ENCODE assay signal across 26 mouse cellular contexts in genomic region chr1:151215985-151216384, GRCm38 (mm10). TPM values are rescaled to one million over a fixed set of nuclear protein-coding genes. Genes with fewer than 3 reads are reported as not detected.
DNase-seq lines count a peak whose midpoint lies in the region; ATAC-seq and TF ChIP-seq lines count a peak whose summit lies in the region.
"Had no signal": no experiment of that assay in that cellular context is flagged by ENCODE, and none has a peak within 500 bp of the region (broad histone marks: within the 10 kb centered on the region; RNA-seq: fewer than 3 reads in every experiment).

No protein-coding gene starts in this region.

- 85% methylated on average over 1 of the region's 1 CpGs for WGBS in heart, embryonic 11.5 days (ENCODE audit: insufficient replicate concordance)
- 23% methylated on average over 1 of the region's 1 CpGs for WGBS in liver, adult 2 months
- 58% methylated on average over 1 of the region's 1 CpGs for WGBS in liver, embryonic 11.5 days
- 34% methylated on average over 1 of the region's 1 CpGs for WGBS in liver, postnatal 0 days (ENCODE audit: insufficient replicate concordance)

- TF ChIP-seq EP300 in liver, postnatal 0 days (IDR thresholded peaks at IDR 0.05; ENCODE audit: low read depth): no peak

- H3K4me3 ChIP-seq in heart, embryonic 11.5 days (ENCODE audit: low read depth, low read length): no peak overlapping the region
- H3K4me3 ChIP-seq in liver, adult 2 months (ENCODE audit: insufficient read depth, low read depth, low read length): no peak overlapping the region
- no peak overlapping the region for H3K4me3 ChIP-seq in liver, embryonic 11.5 days (ENCODE audit: low read depth, low read length)
- H3K4me3 ChIP-seq in liver, postnatal 0 days (ENCODE audit: low read depth, low read length): no peak overlapping the region
- H3K4me3 ChIP-seq: embryonic facial prominence, embryonic 13.5 days; gastrocnemius, adult 2 months; heart, embryonic 13.5 days; hindbrain, embryonic 13.5 days; limb, embryonic 10.5 days; megakaryocyte, embryonic 14.5 days; neural tube, embryonic 15.5 days had no signal

- no peak for TF ChIP-seq CTCF in liver, adult 2 months (IDR thresholded peaks at IDR 0.05; ENCODE audit: low read depth, low read length)
- TF ChIP-seq CTCF in liver, postnatal 0 days (IDR thresholded peaks at IDR 0.05; ENCODE audit: low read depth): no peak

- peak; percentile 58 for DNase-seq in heart, adult 11 months
- peak; percentile 46 for DNase-seq in liver, adult 2 months (ENCODE audit: extremely low read depth, low read depth, low spot score)
- no peak for DNase-seq in liver, embryonic 11.5 days (ENCODE audit: low spot score)
- DNase-seq in liver, postnatal 0 days: no peak
- no peak for DNase-seq in layer of hippocampus, postnatal 14 days (ENCODE audit: low spot score in 2 of 2)
- no peak for DNase-seq in thymus, postnatal 4 days
- DNase-seq: adrenal gland, postnatal 25 days; cerebellum, adult 11 months; cerebellum, postnatal 14 days; gastrocnemius, adult 2 months; lung, adult 18-20 months; midbrain, embryonic 14.5 days; thymus, postnatal 14 days had no signal

- no peaks in the 10 kb centered on the region for H3K27me3 ChIP-seq in heart, embryonic 11.5 days (ENCODE audit: control insufficient read depth, insufficient read depth, low read length)
- H3K27me3 ChIP-seq in liver, adult 2 months (ENCODE audit: control insufficient read depth, insufficient read depth, low read length): no peaks in the 10 kb centered on the region
- no peaks in the 10 kb centered on the region for H3K27me3 ChIP-seq in liver, embryonic 11.5 days (replicated peaks; ENCODE audit: control insufficient read depth, insufficient read depth, low read length)
- no peaks in the 10 kb centered on the region for H3K27me3 ChIP-seq in liver, postnatal 0 days (ENCODE audit: insufficient read depth, low read length)
- H3K27me3 ChIP-seq: embryonic facial prominence, embryonic 13.5 days; heart, embryonic 13.5 days; hindbrain, embryonic 13.5 days; neural tube, embryonic 15.5 days had no signal

- no peaks in the 10 kb centered on the region for H3K4me1 ChIP-seq in heart, embryonic 11.5 days (ENCODE audit: control insufficient read depth, insufficient read depth, low read length)
- peaks cover 10% of the 10 kb centered on the region; the same call in 1 of the 2 replicates for H3K4me1 ChIP-seq in liver, adult 2 months (ENCODE audit: control insufficient read depth, insufficient read depth, low read length)
- peaks cover 7% of the 10 kb centered on the region; the same call in 1 of the 2 replicates for H3K4me1 ChIP-seq in liver, embryonic 11.5 days (replicated peaks; ENCODE audit: control insufficient read depth, insufficient read depth, low read length)
- H3K4me1 ChIP-seq in liver, postnatal 0 days (ENCODE audit: insufficient read depth): peaks cover 16% of the 10 kb centered on the region
- H3K4me1 ChIP-seq: hindbrain, embryonic 13.5 days had no signal

- no peak for TF ChIP-seq POLR2A in liver, adult 2 months (IDR thresholded peaks at IDR 0.05; ENCODE audit: extremely low read depth, insufficient read depth, low read length)

- no peak overlapping the region for H3K9ac ChIP-seq in heart, embryonic 11.5 days (ENCODE audit: low read depth, low read length)
- H3K9ac ChIP-seq in liver, adult 2 months (ENCODE audit: low read depth, low read length): no peak overlapping the region
- H3K9ac ChIP-seq in liver, embryonic 11.5 days (ENCODE audit: low read depth, low read length): no peak overlapping the region
- no peak overlapping the region for H3K9ac ChIP-seq in liver, postnatal 0 days (replicated peaks)
- H3K9ac ChIP-seq: embryonic facial prominence, embryonic 13.5 days; heart, embryonic 13.5 days; hindbrain, embryonic 13.5 days; neural tube, embryonic 15.5 days had no signal

- H3K27ac ChIP-seq in heart, embryonic 11.5 days (ENCODE audit: low read depth, low read length): no peak overlapping the region
- H3K27ac ChIP-seq in liver, adult 2 months (replicated peaks; ENCODE audit: insufficient read depth, low read depth, low read length): peak overlapping the region; percentile 32; the same call in 1 of the 2 replicates
- no peak overlapping the region for H3K27ac ChIP-seq in liver, embryonic 11.5 days (ENCODE audit: low read depth, low read length)
- H3K27ac ChIP-seq in liver, postnatal 0 days (ENCODE audit: low read depth): peak overlapping the region; percentile 58; the same call in 1 of the 2 replicates
- H3K27ac ChIP-seq: embryonic facial prominence, embryonic 13.5 days; gastrocnemius, adult 2 months; heart, embryonic 13.5 days; hindbrain, embryonic 13.5 days; limb, embryonic 10.5 days; neural tube, embryonic 15.5 days had no signal

- no peaks in the 10 kb centered on the region for H3K36me3 ChIP-seq in heart, embryonic 11.5 days (ENCODE audit: control insufficient read depth, insufficient read depth, low read length)
- no peaks in the 10 kb centered on the region for H3K36me3 ChIP-seq in liver, adult 2 months (ENCODE audit: control insufficient read depth, insufficient read depth, low read length)
- no peaks in the 10 kb centered on the region for H3K36me3 ChIP-seq in liver, embryonic 11.5 days (ENCODE audit: control insufficient read depth, insufficient read depth, low read length)
- H3K36me3 ChIP-seq in liver, postnatal 0 days (replicated peaks; ENCODE audit: insufficient read depth, low read length): no peaks in the 10 kb centered on the region
- H3K36me3 ChIP-seq: embryonic facial prominence, embryonic 13.5 days; heart, embryonic 13.5 days; hindbrain, embryonic 13.5 days; limb, embryonic 10.5 days; neural tube, embryonic 15.5 days had no signal

- no peaks in the 10 kb centered on the region for H3K79me2 ChIP-seq in liver, adult 2 months (ENCODE audit: control insufficient read depth, insufficient read depth, low read length)

- ATAC-seq in heart, embryonic 11.5 days (replicated peaks; ENCODE audit: insufficient number of reproducible peaks, low FRiP score, low TSS enrichment): no peak
- ATAC-seq in liver, embryonic 11.5 days (replicated peaks; ENCODE audit: low FRiP score): no peak; the same call in 1 of the 2 replicates
- peak; percentile 12; the same call in 1 of the 2 replicates for ATAC-seq in liver, postnatal 0 days
- no peak for ATAC-seq in erythroid progenitor cell, adult 5-6 weeks (replicated peaks; ENCODE audit: low FRiP score, poor library complexity, severe bottlenecking)

- H3K9me3 ChIP-seq in heart, embryonic 11.5 days (replicated peaks; ENCODE audit: control insufficient read depth, low read length): no peaks in the 10 kb centered on the region
- no peaks in the 10 kb centered on the region for H3K9me3 ChIP-seq in liver, embryonic 11.5 days (ENCODE audit: control insufficient read depth, low read length)
- no peaks in the 10 kb centered on the region for H3K9me3 ChIP-seq in liver, postnatal 0 days (ENCODE audit: low read length)
- H3K9me3 ChIP-seq: embryonic facial prominence, embryonic 13.5 days; heart, embryonic 13.5 days; hindbrain, embryonic 13.5 days; limb, embryonic 10.5 days; megakaryocyte, embryonic 14.5 days; neural tube, embryonic 15.5 days had no signal

- H3K4me2 ChIP-seq in heart, embryonic 11.5 days: no peak overlapping the region
- H3K4me2 ChIP-seq in liver, embryonic 11.5 days: no peak overlapping the region
- no peak overlapping the region for H3K4me2 ChIP-seq in liver, postnatal 0 days (ENCODE audit: low read depth, low read length)
- H3K4me2 ChIP-seq: embryonic facial prominence, embryonic 13.5 days; heart, embryonic 13.5 days; hindbrain, embryonic 13.5 days; neural tube, embryonic 15.5 days had no signal

RNA-seq across cellular contexts. Expression of gene Gm47996, which starts 6.1 kb away (rescaled TPM):
- polyA plus RNA-seq in heart, embryonic 11.5 days (2014; fragmentation: Nextera tagmentation; extraction: Ambion mirVana): 0.70 TPM in 1 of 2 replicates, not detected in the other
- total RNA-seq in liver, adult 2 months (2014; rRNA removed): not detected in 2 replicates
- polyA plus RNA-seq in liver, adult 2 months (2012; rRNA removed): not detected in 2 replicates
- polyA plus RNA-seq in liver, embryonic 11.5 days (2014; fragmentation: Nextera tagmentation; extraction: Ambion mirVana): 0.26 and 0.27 TPM in 2 replicates
- polyA plus RNA-seq in liver, postnatal 0 days (2015; fragmentation: Nextera tagmentation; extraction: Ambion mirVana): 0.12 and 0.20 TPM in 2 replicates
- total RNA-seq in layer of hippocampus, postnatal 14 days (2021): not detected
- not detected in 2 replicates for total RNA-seq in erythroid progenitor cell, adult 5-6 weeks (2015; ENCODE audit: low replicate concordance)
- total RNA-seq in erythroid progenitor cell, adult 5-6 weeks (2017; ENCODE audit: low replicate concordance): not detected in 2 replicates
- total RNA-seq: adrenal gland, postnatal 25 days; granulocyte monocyte progenitor cell, adult 5-6 weeks; heart, postnatal 25 days; left cerebral cortex, adult 8-10 months; MEL had no signal
- polyA plus RNA-seq: heart, embryonic 13.5 days; hindbrain, embryonic 13.5 days; midbrain, embryonic 14.5 days; neural tube, embryonic 15.5 days had no signal

RNA-seq across cellular contexts. Expression of gene 3110040M04Rik, which starts 12.1 kb away (rescaled TPM):
- 0.68 and 1.1 TPM in 2 replicates for polyA plus RNA-seq in heart, embryonic 11.5 days (2014; fragmentation: Nextera tagmentation; extraction: Ambion mirVana)
- total RNA-seq in liver, adult 2 months (2014; rRNA removed): not detected in 2 replicates
- not detected in 2 replicates for polyA plus RNA-seq in liver, adult 2 months (2012; rRNA removed)
- polyA plus RNA-seq in liver, embryonic 11.5 days (2014; fragmentation: Nextera tagmentation; extraction: Ambion mirVana): 1.0 and 1.2 TPM in 2 replicates
- 0.28 TPM in 1 of 2 replicates, not detected in the other for polyA plus RNA-seq in liver, postnatal 0 days (2015; fragmentation: Nextera tagmentation; extraction: Ambion mirVana)
- not detected for total RNA-seq in layer of hippocampus, postnatal 14 days (2021)
- not detected in 2 replicates for total RNA-seq in erythroid progenitor cell, adult 5-6 weeks (2015; ENCODE audit: low replicate concordance)
- total RNA-seq in erythroid progenitor cell, adult 5-6 weeks (2017; ENCODE audit: low replicate concordance): not detected in 2 replicates
- total RNA-seq: adrenal gland, postnatal 25 days; granulocyte monocyte progenitor cell, adult 5-6 weeks; heart, postnatal 25 days; left cerebral cortex, adult 8-10 months had no signal
- polyA plus RNA-seq: embryonic facial prominence, embryonic 13.5 days; heart, embryonic 13.5 days; hindbrain, embryonic 13.5 days; limb, embryonic 10.5 days; midbrain, embryonic 14.5 days; neural tube, embryonic 15.5 days; spleen, adult 2 months had no signal

RNA-seq across cellular contexts. Expression of gene Gm47995, which starts 17.7 kb away (rescaled TPM):
- polyA plus RNA-seq in heart, embryonic 11.5 days (2014; fragmentation: Nextera tagmentation; extraction: Ambion mirVana): 0.90 and 1.4 TPM in 2 replicates
- not detected in 2 replicates for total RNA-seq in liver, adult 2 months (2014; rRNA removed)
- not detected in 2 replicates for polyA plus RNA-seq in liver, adult 2 months (2012; rRNA removed)
- polyA plus RNA-seq in liver, embryonic 11.5 days (2014; fragmentation: Nextera tagmentation; extraction: Ambion mirVana): 0.36 and 0.52 TPM in 2 replicates
- 0.26 and 0.31 TPM in 2 replicates for polyA plus RNA-seq in liver, postnatal 0 days (2015; fragmentation: Nextera tagmentation; extraction: Ambion mirVana)
- not detected for total RNA-seq in layer of hippocampus, postnatal 14 days (2021)
- not detected in 2 replicates for total RNA-seq in erythroid progenitor cell, adult 5-6 weeks (2015; ENCODE audit: low replicate concordance)
- 5.4 TPM in 1 of 2 replicates, not detected in the other for total RNA-seq in erythroid progenitor cell, adult 5-6 weeks (2017; ENCODE audit: low replicate concordance)
- total RNA-seq: adrenal gland, postnatal 25 days; gastrocnemius, adult 2 months; granulocyte monocyte progenitor cell, adult 5-6 weeks; heart, postnatal 25 days; left cerebral cortex, adult 8-10 months; MEL had no signal
- polyA plus RNA-seq: embryonic facial prominence, embryonic 13.5 days; heart, embryonic 13.5 days; hindbrain, embryonic 13.5 days; limb, embryonic 10.5 days; midbrain, embryonic 14.5 days; neural tube, embryonic 15.5 days had no signal

RNA-seq across cellular contexts. Expression of gene Gm8947, which starts 23.8 kb away (rescaled TPM):
- polyA plus RNA-seq in heart, embryonic 11.5 days (2014; fragmentation: Nextera tagmentation; extraction: Ambion mirVana): 0.48 and 1.2 TPM in 2 replicates
- total RNA-seq in liver, adult 2 months (2014; rRNA removed): not detected in 2 replicates
- not detected in 2 replicates for polyA plus RNA-seq in liver, adult 2 months (2012; rRNA removed)
- polyA plus RNA-seq in liver, embryonic 11.5 days (2014; fragmentation: Nextera tagmentation; extraction: Ambion mirVana): 0.55 and 1.1 TPM in 2 replicates
- 0.28 and 0.37 TPM in 2 replicates for polyA plus RNA-seq in liver, postnatal 0 days (2015; fragmentation: Nextera tagmentation; extraction: Ambion mirVana)
- not detected for total RNA-seq in layer of hippocampus, postnatal 14 days (2021)
- total RNA-seq in erythroid progenitor cell, adult 5-6 weeks (2015; ENCODE audit: low replicate concordance): 5.0 TPM in 1 of 2 replicates, not detected in the other
- 1.0 TPM in 1 of 2 replicates, not detected in the other for total RNA-seq in erythroid progenitor cell, adult 5-6 weeks (2017; ENCODE audit: low replicate concordance)
- total RNA-seq: adrenal gland, postnatal 25 days; granulocyte monocyte progenitor cell, adult 5-6 weeks; heart, postnatal 25 days; left cerebral cortex, adult 8-10 months had no signal
- polyA plus RNA-seq: embryonic facial prominence, embryonic 13.5 days; hindbrain, embryonic 13.5 days; limb, embryonic 10.5 days; midbrain, embryonic 14.5 days; neural tube, embryonic 15.5 days had no signal

RNA-seq across cellular contexts. Expression of gene Gm47985, which starts 33.6 kb away (rescaled TPM):
- polyA plus RNA-seq in heart, embryonic 11.5 days (2014; fragmentation: Nextera tagmentation; extraction: Ambion mirVana): 2.1 and 3.4 TPM in 2 replicates
- not detected in 2 replicates for total RNA-seq in liver, adult 2 months (2014; rRNA removed)
- polyA plus RNA-seq in liver, adult 2 months (2012; rRNA removed): not detected in 2 replicates
- 1.7 and 1.9 TPM in 2 replicates for polyA plus RNA-seq in liver, embryonic 11.5 days (2014; fragmentation: Nextera tagmentation; extraction: Ambion mirVana)
- polyA plus RNA-seq in liver, postnatal 0 days (2015; fragmentation: Nextera tagmentation; extraction: Ambion mirVana): 0.60 and 0.67 TPM in 2 replicates
- total RNA-seq in layer of hippocampus, postnatal 14 days (2021): not detected
- not detected in 2 replicates for total RNA-seq in erythroid progenitor cell, adult 5-6 weeks (2015; ENCODE audit: low replicate concordance)
- 1.5 and 2.2 TPM in 2 replicates for total RNA-seq in erythroid progenitor cell, adult 5-6 weeks (2017; ENCODE audit: low replicate concordance)
- total RNA-seq: adrenal gland, postnatal 25 days; gastrocnemius, adult 2 months; granulocyte monocyte progenitor cell, adult 5-6 weeks; left cerebral cortex, adult 8-10 months had no signal
- polyA plus RNA-seq: embryonic facial prominence, embryonic 13.5 days; neural tube, embryonic 15.5 days had no signal

Comparison
In these comparisons a context has a peak if more than half of its experiments do, and no peak if none do; other contexts are left out.
1. DNase-seq: peak in heart, adult 11 months (single experiment) and liver, adult 2 months (single experiment); none in liver, embryonic 11.5 days (single experiment), liver, postnatal 0 days (single experiment), layer of hippocampus, postnatal 14 days (0 of 2) and thymus, postnatal 4 days (single experiment).
2. H3K27ac ChIP-seq: peak in liver, adult 2 months (single experiment) and liver, postnatal 0 days (single experiment); none in heart, embryonic 11.5 days (single experiment) and liver, embryonic 11.5 days (single experiment).